Mouse (Mus musculus) kidney, embryonic 14.5 days (tissue): ENCODE measurements around the gene Cpne9. TPM values are rescaled to one million over a fixed set of nuclear protein-coding genes. Genes with fewer than 3 reads are reported as not detected.

ENCODE experiments used
- polyA plus RNA-seq: library from polyadenylated mRNA; unstranded; fragments of >200 nt; fragmentation: Nextera tagmentation; extraction: Ambion mirVana; gene quantifications from 2 replicates; pipeline ENCODE4 v1.2.1, GENCODE M21; 2014

Gene Cpne9
- polyA plus RNA-seq, 1 experiment from 2014 or later = 0.23 TPM

Other genes with a start within 250 kb of the Cpne9 start
- gene Thumpd3, start 236.1 kb upstream of the Cpne9 start, polyA plus RNA-seq = 50.8 and 56.9 TPM in 2 replicates
- gene Setd5, start 204.9 kb upstream of the Cpne9 start, polyA plus RNA-seq = 88.6 and 107 TPM in 2 replicates
- gene Lhfpl4, start 86.9 kb upstream of the Cpne9 start, polyA plus RNA-seq = 0.45 and 0.69 TPM in 2 replicates
- gene Mtmr14, start 44.5 kb upstream of the Cpne9 start, polyA plus RNA-seq = 28.4 and 41.0 TPM in 2 replicates
- gene Brpf1, start 24.8 kb downstream of the Cpne9 start, polyA plus RNA-seq = 18.2 and 27.2 TPM in 2 replicates
- gene Ogg1, start 44.7 kb downstream of the Cpne9 start, polyA plus RNA-seq = 17.3 and 18.4 TPM in 2 replicates
- 112 and 114 TPM in 2 replicates for gene Camk1, start 61.7 kb downstream of the Cpne9 start, polyA plus RNA-seq
- 59.9 and 65.8 TPM in 2 replicates for gene Tada3, start 95.6 kb downstream of the Cpne9 start, polyA plus RNA-seq
- gene Arpc4, start 95.8 kb downstream of the Cpne9 start, polyA plus RNA-seq = 230 and 351 TPM in 2 replicates
- 2.0 and 2.4 TPM in 2 replicates for gene Ttll3, start 107.0 kb downstream of the Cpne9 start, polyA plus RNA-seq
- 29.0 and 30.5 TPM in 2 replicates for gene Rpusd3, start 137.0 kb downstream of the Cpne9 start, polyA plus RNA-seq
- gene Cidec, start 153.5 kb downstream of the Cpne9 start, polyA plus RNA-seq = not detected in 2 replicates
- gene Jagn1, start 160.3 kb downstream of the Cpne9 start, polyA plus RNA-seq = 95.9 and 103 TPM in 2 replicates
- 3.5 and 6.1 TPM in 2 replicates for gene Il17re, start 176.2 kb downstream of the Cpne9 start, polyA plus RNA-seq
- 9.3 and 9.5 TPM in 2 replicates for gene Il17rc, start 189.1 kb downstream of the Cpne9 start, polyA plus RNA-seq
- gene Creld1, start 201.0 kb downstream of the Cpne9 start, polyA plus RNA-seq = 22.9 and 25.4 TPM in 2 replicates
- 0.73 and 1.6 TPM in 2 replicates for gene Prrt3, start 219.6 kb downstream of the Cpne9 start, polyA plus RNA-seq
- gene Emc3, start 249.3 kb downstream of the Cpne9 start, polyA plus RNA-seq = 81.3 and 98.0 TPM in 2 replicates
- 12.0 and 16.1 TPM in 2 replicates for gene Fancd2, start 249.4 kb downstream of the Cpne9 start, polyA plus RNA-seq